Mouse (Mus musculus): ENCODE results near the gene Ptprn2.

Gene Ptprn2

GRCm38 (mm10) chr12:117236981-117237380 lies 751.5 kb downstream of the Ptprn2 start:
- no peak for DNase-seq

GRCm38 (mm10) chr12:117239927-117240715 lies 754.6 kb downstream of the Ptprn2 start:
- no peak for DNase-seq

DNA sequence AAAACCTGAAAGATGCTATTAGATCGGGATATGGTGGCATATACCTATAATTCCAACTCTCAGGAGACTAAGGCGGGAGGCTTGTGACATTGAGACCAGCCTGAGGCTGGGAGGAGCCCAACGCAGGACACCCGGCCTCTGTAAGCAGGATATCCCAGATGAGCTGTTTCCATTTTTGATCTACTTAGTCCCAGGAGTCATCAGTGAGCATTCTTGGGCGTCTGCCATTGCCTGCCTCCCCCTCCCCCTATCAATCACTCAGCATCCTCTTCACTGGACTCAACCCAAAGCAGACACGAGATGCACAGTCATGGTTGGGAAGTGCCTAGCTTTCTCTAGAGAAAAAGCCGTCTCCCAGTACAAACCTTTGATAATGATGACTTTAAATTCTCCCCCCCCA lies 756.7 kb downstream of the Ptprn2 start:
- DNase-seq = no peak

- DNase-seq = no peak
These were observed 760.5 kb downstream of the Ptprn2 start for GRCm38 (mm10) chr12:117245885-117246478.

GRCm38 (mm10) chr12:117250465-117250864 lies 764.9 kb downstream of the Ptprn2 start:
- no peak for DNase-seq

- no peak for DNase-seq
These were observed 766.3 kb downstream of the Ptprn2 start for GRCm38 (mm10) chr12:117251663-117252425.

DNA sequence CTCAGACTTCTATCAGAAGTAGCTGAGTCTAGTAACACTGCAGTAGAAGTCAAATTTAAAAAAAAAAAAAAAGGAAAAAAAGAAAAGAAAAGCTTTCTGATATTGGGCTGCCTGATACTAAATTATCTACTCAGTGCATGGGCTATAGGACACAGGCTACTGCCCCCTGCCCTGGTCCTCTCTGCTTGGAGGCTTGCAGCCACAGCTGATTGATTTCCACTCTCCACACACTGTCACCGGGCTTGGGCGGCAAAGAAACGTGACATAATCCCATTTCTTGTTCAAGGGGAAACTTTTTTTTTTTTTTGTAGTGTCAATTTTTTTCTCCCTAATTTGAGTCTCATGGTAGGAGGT lies 766.9 kb downstream of the Ptprn2 start:
- DNase-seq = no peak

DNA sequence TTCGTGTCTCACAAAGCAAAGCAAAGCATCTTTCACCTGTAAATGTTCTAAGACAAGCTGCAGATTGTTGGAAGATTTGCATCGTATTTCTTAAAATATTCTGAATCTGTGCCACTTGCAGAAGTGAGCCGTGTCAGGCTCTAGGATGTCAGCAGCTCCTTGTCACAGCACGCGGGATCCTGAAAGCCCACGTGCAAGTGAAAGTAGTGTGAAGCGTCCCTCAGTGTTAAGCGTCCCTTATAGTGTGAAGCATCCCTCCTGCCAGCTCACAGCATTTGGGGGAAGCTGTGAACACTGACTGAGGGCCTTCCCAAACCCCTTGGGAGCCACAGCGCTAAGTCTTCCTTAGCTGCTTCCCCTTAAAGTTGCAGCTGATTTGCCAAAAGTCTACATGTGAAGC lies 768.8 kb downstream of the Ptprn2 start:
- DNase-seq = no peak

- DNase-seq = no peak
These were observed 769.8 kb downstream of the Ptprn2 start for GRCm38 (mm10) chr12:117255325-117255724.

DNA sequence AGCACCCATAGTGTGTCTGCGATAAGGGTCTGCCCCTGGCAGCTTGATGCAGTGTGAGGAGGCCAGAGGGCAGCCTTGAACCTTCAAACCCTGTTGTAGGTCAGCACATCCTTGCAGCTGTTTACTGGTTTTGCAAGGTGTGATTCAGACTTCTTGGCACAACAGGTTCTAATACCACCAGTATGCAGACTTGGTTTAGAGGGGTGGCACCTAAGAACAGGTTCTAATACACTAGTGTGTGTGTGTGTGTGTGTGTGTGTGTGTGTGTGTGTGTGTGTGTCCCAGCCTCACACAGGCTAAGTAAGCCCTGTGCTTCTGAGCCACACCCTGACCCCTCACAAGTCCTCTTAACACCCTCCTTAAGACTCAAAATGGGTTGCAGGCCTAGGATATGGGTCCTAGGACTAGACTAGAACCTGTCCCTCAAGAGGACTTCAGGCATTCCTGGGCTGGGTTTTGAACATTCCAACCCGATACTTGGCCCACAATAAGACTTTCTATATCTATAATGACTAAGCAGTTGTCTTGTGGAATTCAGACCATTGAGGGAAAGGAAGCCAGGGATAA lies 770.3 kb downstream of the Ptprn2 start:
- DNase-seq = no peak

- no peak for DNase-seq
These were observed 771.3 kb downstream of the Ptprn2 start for GRCm38 (mm10) chr12:117256849-117257204.

GRCm38 (mm10) chr12:117257205-117257920 lies 771.8 kb downstream of the Ptprn2 start:
- no peak for DNase-seq

- no peak for DNase-seq
These were observed 772.5 kb downstream of the Ptprn2 start for GRCm38 (mm10) chr12:117257921-117258497.

GRCm38 (mm10) chr12:117260391-117261164 lies 775.1 kb downstream of the Ptprn2 start:
- no peak for DNase-seq

DNA sequence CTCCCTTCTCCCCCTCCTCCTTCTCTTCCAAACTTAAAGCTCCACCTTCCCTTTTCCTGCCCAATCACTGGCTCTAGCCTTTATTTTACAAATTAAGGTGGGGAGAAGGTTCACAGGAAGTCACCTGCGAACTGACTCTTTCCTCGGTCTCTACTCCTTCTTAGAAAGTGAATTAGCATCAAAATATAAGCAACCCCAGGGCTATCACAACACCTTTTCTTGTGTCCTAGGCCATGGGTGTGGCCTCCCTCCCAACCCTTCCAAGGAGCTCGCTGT lies 775.6 kb downstream of the Ptprn2 start:
- DNase-seq = no peak

- peak; percentile 48 for DNase-seq
These were observed 776.5 kb downstream of the Ptprn2 start for GRCm38 (mm10) chr12:117262003-117262402.

DNA sequence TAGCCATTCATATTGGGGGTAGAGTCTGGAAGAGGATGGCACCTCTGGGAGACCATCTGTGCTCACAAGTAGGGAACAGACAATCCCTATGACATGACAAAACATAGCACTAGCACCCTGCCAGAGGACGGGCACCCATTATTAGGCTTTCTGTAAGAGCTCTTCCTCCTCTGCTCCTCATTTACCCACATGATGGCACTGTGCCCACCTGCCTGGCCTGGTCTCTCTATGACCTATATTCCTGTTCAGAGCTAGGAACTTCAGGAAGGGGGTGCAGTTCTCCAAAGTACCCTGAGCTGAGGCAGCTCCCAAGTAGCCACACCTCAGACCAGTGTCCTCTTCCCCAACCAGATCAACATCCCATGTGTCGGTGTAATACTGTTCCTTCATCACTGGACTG lies 777.6 kb downstream of the Ptprn2 start:
- DNase-seq = peak; percentile 23

GRCm38 (mm10) chr12:117265211-117265610 lies 779.7 kb downstream of the Ptprn2 start:
- no peak for DNase-seq

GRCm38 (mm10) chr12:117268543-117269172 lies 783.1 kb downstream of the Ptprn2 start:
- DNase-seq = no peak

GRCm38 (mm10) chr12:117269310-117269709 lies 783.8 kb downstream of the Ptprn2 start:
- no peak for DNase-seq

- DNase-seq = no peak
These were observed 784.7 kb downstream of the Ptprn2 start for GRCm38 (mm10) chr12:117270199-117270598.

DNA sequence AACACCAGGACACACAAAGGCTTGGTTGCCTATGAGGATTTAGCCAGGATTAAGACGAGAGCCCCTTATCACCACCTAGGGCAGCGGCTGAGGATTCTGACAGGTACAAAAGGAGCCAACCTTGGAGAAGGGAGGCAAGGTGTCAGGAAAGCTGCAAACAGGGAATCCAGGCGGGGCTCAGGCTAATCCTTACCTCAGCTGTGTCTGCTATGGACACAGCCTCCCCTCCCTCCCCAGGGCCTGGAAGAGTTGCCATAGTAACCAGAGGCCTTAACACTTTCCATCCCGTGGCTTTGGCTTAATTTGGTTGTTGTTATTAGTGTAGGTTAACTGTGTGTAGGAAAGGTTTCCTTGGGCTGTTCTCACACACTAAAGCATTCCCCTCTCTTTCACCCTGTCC lies 787.6 kb downstream of the Ptprn2 start:
- no peak for DNase-seq

Measured in cerebellum, adult 8-10 months (tissue).